Mouse (Mus musculus) adrenal gland, adult 8-10 months (tissue): Measurements from ENCODE around the gene Zmynd10. TPM values are rescaled to one million over a fixed set of nuclear protein-coding genes. Genes with fewer than 3 reads are reported as not detected.

ENCODE experiments used
- DNase-seq: peaks from one replicate; pipeline ENCODE4 v3.0.0; 2022
- total RNA-seq, 4 experiments: library from RNA; stranded (reverse); gene quantifications; 2 replicates each; pipeline ENCODE4 v1.2.4; 2022

Zmynd10 gene
- total RNA-seq: 1 to 10 TPM in 1 of 4 experiments, under 1 TPM in 2, not detected in 1; 0.41 to 1.7 (median 0.62) TPM

DNA sequence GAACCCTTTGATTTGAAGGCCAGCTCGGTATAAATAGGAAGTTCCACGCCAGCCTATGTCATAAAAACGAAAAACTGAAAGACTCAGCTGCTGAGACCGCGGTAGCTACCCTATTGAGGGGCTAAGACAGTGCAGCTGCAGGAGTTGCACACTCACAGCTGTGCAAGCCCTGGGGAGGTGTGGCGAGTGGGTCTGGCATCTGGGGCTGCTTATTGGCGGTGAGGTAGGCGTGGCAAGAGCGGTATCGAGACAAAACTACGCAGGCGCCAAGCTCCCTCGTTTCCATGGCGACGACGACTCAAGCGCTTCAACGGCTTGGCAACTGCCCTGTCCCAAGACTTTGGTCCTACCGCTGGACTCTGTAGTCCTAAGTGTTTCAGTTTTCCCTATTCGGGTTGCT, at the start of gene Zmynd10:
TSS of gene Zmynd10 (plus strand) at position 273 of the 400 bp plus-strand sequence.
- DNase-seq: peak; percentile 93

DNA sequence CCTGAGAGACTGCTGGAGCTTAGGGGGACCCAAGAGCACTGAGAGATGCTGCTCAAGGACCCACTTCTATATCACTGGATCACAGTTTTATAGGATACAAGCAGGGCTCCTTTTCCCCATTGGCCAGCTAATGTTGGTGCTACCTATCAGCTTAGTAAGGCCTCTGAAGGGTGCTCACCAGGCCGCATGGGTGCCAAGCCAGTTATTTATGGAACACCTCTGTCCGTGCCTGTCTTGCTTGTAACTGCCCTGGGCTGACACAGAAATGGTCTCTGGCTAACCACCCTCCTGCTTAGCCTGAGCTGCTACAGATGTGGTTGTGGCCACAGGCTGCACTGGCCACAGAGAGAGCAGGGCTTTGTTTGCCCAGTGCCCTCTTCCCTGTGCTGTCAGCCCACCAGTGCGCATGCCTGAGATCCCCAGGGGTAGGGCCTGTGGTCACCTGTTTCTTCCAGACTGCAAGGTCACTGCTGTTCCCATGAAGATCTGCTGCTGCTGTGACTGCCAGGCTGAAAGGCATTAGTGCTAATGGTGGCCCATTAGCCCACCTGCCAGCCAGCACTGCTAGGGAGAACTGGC, 46.3 kb upstream of the Zmynd10 start:
- no peak for DNase-seq

DNA sequence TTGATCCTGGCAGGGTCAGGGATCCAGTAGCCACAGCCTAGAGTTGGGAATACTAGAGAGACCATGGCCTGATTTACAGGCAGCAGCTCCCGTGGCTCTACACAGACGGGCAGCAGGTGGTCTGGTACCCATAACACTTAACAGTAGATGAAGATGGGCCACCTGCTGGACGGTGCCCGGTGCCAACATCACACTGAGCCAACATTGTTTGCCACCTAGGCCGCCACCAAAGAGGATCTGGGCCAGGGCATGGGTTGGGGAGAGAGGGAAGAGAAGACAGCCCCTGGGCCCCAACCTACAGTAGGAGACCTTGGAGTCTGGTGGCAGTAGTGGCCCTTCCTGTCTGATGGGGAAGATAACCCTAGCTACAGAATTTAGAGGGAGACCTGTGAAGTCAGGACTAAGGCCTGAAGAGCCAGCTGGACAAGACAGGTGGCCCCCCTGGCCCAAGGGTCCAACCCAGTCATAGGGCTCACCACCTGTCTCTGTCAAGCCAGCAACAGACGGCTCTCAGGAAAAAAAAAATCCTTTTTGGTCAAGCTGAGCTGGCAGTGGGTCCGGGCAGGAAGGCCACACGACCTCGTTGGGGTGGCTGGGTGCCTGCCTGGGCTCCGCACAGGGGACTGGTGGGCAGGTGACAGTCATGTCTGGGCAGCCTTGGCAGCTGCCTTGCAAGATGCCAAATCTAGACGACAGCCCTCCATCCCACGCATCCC, 44.8 kb upstream of the Zmynd10 start:
- no peak for DNase-seq

DNA sequence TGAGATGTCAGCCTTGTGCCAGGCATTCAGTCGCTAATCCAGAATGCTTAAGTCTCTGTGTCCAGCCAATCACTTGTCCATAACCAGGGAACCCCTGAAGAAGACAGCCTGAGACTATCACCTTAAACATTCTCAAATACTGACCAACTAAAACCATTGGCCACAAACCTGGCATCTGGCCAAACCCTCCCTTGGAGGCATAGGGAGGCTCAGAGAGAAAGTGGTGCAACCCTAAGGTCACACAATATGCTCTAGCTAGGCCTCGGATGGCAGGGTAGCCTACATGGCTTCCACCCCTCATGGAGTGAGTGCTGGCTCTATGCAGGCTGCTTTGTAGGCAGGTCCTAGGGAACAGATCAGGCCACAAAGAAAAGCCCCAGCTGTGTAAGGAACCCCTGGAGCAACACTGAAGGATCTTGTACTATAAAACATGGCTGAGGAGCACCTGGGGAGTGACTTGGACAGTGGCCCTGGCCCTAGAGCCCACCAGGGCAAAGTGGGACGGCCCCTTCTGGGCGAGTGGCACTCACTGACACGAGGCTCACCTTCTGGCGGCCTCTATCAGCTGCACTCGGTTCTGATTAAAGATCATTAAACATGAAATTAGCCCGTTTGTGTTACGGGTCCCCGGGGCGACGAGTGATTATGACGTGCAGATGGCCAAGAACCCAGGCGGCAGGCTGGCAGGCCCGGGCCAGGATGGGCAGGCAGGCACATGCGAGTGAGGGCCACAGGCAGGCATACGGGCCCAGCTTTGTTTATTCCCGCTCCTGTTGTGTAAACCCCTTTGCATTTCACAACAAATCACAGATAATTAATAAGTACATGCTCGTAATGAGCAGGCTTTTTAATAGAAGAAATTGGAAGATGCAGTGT, 42.2 kb upstream of the Zmynd10 start:
- DNase-seq: no peak

DNA sequence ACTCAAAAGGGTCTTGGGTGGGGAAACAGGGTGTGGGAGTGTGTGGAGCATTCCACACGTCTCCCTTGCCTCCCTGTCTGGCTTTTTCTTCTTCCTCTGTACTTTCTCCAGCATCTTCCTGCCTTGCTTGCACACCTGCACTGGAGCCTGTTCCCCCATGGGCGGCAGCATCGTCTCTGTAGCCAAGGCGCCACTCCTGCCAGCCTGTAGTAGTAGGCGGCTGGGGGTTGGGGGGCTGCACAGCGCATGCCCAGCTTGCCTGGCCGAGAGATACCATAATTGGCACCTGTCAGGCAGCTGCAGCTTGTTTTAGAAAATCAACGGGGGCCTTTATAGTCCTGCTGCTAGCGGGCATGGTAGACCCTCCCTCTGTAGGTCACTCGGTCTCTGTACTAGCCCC, 38.8 kb upstream of the Zmynd10 start:
- DNase-seq: no peak

DNA sequence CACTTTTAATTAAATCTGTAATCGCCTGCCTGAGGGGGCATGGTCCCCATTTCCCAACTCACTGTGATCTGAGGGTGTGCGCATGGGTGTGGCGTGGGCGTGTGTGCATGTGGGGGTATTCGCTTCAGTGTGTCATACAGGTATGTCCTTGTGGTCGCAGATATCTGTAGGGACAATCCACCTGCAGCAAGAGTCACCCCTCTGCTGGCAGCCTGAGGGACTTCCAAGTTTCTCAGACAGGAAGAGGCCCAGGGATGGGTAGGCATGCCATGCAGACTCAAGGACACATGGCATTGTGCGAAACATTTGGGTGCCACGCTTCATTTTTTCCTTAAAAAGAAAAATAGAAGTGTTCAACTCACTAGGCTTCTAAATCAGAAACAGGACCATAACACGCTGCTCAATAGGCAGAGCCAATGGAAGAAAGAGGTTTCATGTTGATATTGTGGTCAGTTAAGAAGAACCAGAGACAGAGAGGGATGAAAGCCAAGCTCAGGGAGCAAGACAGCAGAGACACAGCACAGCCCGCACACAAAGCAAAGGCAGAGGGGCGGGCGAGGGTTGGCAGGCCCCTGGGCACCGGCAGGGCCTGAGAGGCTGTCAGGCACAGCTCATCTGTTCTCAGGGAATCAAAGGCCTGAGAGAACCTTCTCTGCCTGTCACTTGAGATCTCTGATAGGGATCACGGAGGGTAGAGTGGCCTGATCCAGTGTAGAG, 36.6 kb upstream of the Zmynd10 start:
- no peak for DNase-seq

DNA sequence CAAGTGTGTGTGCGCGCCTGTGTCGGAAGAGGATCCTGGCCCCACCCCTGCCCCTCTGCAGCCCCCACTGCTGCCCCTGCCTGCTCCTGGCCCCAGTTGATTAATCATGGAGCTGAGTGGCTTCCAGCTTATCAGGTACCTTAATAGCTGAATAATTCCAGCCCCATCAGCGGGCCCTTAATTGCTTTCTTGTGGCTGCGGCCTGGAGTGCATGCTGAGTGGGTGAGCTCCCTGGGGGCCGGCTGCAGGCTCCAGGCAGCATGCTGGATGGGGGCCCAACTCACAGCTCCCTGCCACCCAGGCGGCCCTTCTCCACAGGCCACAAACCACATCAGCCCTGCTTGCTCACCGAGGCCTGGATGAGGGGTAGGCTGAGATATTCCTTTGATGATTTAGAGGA, 35.7 kb upstream of the Zmynd10 start:
- no peak for DNase-seq

DNA sequence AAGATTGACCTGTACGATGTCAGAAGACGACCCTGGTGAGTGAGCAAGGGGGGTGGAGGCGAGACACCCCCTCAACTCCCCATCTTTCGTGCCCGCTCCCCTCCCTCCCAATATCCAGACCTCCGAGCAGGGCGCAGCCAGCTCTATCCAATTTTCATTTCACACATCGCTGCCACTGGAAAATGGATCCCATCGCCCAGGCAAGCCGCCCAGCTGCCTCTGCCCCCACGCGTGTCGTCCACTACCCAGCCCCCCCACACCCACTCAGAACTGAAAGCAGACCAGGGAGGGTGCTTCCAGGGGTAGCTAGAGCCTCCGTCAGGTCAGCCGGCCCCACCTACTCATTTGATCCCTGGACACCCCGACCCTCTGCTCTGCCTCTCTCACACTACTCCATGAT, 34.8 kb upstream of the Zmynd10 start:
- DNase-seq: no peak

DNA sequence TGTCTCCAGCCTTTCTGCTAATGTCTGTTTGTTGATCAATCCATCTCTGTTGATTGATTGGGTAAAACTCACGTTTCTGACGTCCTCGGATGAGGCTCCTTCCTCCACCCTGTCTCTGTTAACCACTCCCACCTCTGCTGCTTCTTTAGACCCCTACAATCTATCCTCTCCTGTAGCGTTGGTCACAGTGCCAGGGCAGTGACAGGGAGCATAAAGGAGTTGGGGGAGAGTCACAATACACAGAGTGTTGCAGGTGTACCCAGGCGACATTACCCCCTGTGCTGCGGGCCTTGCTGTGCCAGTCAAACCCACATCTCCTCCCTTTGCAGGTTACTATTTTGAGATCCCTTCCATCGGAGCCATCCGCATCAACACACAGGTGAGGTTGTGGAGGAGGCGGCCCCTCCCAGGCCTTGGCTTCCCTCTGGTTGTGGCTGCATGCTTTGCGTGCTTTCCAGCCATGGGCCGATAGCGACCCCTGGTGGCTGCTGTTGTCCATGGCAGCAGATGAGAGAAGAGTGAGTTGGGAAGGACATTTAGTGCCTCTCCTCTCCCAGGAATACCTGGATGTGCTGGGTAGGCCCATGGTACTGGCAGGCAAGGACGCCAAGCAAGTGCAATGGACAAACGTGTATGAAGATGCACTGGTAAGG, 32.7 kb upstream of the Zmynd10 start:
- peak; percentile 54 for DNase-seq

DNA sequence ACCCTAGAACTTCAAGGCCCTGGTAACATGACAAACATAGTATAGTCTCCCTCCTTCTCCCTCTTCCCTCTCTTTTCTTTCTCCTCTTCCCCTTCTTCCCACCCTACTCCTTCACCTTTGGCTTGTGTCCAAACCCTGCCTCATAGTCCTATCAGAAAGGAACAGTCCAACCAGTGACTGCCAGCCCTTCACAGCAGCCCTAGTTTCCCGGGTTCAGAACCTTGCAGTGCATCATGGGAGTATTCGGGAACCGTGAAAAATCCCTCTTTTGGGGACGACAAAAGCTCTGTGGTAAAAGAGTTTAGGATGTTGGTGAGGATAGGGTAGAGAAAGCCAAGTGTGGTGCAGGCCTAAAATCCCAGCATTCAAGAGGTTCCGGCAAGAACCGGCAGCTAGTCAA, 26.8 kb upstream of the Zmynd10 start:
- DNase-seq: no peak

DNA sequence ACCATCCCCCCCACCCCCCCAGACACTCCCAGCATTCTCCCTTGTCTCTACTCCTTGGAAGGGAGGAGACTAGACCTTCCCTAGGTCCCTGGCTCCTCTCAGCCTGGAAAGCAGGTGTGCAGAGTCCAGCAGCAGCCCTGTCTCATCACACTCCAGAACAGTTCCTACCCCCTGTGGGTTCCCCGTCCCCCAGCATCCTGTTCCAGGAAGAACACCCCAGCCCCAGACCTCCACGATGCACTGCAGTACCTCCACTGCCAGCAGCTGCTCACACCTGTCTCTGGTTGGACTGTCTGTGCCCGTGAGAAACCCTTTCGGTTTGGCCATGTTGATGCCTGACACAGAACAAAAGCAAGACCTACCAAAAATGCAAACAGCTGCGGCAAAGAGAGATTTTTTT, 25.9 kb upstream of the Zmynd10 start:
- no peak for DNase-seq

DNA sequence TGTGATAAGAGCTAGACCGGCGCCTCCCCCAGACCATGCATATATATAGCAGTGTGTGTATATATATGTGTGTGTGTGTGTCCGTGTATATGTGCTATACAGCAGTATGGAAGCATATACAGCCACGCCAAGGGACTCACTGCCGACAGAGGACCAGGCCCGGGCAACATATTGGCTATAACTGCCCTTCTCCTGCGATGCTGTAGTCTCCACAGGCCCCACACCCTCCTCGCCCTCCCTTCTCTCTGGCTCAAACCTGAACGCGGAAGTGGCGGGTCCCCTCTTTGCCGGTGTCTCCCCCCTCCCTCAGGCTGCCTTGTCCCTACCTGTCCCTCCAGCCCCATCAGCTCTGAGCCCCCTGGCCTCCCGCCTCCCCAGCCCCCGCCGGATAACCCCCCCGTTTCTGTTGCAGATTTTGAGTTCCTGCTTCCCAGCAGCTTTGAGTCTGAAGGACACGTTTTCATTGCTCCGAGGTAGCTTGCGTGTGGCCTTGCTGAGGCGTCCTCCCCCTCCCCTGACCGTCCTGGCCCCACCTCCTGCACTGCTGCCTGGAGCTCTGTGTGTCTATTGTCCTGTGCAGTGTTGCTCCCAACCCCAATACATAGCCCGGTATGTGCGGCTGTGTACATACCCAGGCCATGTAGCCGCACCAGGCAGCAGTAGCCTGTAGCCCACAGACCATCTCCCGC, 25.2 kb upstream of the Zmynd10 start:
- DNase-seq: no peak

DNA sequence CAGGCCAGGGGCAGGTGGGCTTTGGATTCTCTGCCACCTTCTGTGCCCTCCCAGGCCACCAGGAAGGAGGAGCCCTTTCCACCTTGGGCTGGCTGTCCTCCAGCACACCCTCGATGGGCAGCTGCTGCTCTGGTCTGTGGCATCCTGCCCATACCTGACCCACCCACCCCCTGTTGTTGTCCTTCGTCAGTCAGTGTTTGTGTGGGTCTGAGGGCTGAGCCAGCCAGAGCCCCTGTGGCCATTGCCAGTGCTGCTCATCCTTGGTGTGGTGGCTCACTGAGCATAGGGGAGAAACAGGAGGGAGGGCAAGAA, 24.7 kb upstream of the Zmynd10 start:
- DNase-seq: no peak

DNA sequence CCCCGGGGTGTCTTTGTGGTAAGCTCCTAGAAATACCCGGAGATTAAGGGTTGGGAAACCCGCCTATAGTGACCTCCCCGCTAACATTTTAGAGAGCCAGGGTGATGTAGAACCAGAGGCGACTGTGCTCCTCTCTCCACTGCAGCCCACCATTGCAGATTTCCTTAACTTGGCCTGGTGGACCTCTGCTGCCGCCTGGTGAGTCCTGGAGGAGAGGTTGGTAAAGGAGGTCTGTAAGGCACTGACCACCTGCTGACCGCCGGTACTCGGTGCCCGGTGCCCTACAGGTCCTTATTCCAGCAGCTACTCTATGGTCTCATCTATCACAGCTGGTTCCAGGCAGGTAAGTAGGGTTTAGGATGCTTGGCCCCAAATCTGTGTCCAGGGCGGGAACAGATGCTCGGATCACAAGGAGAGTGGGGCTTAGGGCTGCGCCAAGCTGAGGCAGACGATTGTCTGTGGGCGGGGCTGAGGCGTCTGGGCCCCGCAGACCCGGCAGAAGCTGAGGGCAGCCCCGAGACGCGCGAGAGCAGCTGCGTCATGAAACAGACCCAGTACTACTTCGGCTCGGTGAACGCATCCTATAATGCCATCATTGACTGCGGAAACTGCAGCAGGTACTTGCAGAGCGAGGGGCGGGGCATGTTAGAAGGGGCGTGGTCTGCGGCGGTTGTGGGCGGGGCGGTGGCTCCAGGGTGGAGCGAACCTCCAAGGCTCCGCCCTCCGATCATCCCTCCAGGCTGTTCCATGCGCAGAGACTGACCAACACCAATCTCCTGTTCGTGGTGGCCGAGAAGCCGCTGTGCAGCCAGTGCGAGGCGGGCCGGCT, 20.7 kb upstream of the Zmynd10 start:
- no peak for DNase-seq

DNA sequence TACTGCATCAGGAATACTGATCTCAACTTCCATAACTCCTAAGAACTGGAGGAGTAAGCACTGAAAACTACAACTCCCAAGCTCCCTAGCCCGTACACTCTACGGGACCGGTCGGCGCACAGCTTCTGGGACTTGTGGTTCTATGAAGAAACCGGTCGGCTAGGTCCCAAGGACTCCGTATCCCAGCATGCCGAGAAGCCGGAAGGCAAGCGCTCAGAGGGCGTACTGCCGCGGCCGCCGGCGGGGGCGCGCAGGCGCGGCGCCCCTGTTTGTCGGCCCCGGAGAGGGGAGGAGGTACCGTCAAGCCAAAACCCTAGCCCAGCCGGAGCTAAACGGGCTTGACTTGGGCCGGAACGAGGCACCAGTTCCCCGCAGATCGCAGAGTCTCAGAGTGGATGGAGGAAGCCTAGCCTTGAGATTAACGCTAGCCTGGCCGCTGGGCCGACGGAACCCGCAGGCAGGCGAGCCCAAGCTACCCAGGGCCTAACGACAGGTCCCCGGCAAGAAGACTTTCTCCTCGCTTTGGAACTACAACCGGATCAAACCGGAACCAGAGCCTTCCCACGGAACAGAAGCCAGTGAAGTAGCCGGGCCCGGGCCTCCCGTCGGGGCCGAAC, 13.2 kb upstream of the Zmynd10 start, which contains the start of gene Tmem115:
TSS of gene Tmem115 (plus strand) at position 155 of the 617 bp plus-strand sequence.
- peak; percentile 95 for DNase-seq

DNA sequence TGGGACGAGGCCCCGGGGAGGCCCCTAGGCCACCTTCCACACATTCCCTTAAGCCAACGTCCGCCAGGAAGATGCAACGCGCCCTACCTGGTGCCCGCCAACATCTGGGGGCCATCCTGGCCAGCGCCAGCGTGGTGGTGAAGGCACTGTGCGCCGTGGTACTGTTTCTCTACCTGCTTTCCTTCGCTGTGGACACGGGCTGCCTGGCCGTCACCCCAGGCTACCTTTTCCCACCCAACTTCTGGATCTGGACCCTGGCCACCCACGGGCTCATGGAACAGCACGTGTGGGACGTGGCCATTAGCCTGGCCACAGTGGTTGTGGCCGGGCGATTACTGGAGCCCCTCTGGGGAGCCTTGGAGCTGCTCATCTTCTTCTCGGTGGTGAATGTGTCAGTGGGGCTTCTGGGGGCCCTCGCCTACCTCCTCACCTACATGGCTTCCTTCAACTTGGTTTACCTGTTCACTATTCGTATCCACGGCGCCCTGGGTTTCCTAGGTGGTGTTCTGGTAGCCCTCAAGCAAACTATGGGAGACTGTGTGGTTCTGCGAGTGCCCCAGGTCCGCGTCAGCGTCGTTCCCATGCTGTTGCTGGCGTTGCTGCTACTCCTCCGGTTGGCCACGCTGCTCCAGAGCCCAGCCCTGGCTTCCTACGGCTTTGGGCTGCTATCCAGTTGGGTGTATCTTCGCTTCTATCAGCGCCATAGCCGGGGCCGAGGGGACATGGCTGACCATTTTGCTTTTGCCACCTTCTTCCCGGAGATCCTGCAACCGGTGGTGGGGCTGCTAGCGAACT, 12.5 kb upstream of the Zmynd10 start:
- DNase-seq: no peak

DNA sequence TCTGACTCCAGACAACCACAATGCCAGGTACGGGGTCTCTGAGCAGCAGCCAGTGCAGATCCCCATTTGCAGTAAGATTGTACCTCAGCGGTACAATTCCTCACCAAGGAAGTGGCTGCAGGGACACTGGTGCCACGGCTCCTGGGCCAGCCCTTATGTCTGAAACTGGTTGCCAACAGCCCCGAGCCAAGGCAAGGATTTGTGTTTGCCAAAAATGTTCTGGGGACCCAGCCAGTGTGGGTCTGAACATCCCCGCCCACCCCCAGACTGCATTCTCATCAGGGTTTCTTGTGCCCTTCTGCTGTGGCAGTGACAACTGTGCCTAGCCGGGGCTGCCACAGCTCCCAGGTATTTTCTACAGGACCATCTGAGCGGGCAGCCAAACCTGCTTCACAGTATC, 8.9 kb upstream of the Zmynd10 start:
- DNase-seq: no peak

DNA sequence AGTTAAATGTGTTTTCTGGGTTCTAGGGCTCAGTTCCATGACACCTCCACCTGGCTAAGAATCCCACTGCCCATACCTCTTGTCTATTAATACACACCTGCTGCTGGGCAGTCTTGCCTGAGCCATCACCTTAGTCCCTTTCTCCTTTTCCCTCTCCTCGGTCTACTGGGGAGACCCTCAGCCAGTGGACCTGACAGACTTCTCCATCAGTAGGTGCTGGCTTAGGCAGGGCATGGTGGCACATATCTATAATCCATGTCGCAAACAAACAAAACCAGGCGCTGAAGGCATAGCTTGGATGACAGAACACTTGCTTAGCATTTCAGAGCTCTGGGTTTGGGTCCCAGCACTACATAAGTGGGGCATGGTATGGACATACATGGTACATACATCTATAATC, 8.4 kb upstream of the Zmynd10 start:
- no peak for DNase-seq

DNA sequence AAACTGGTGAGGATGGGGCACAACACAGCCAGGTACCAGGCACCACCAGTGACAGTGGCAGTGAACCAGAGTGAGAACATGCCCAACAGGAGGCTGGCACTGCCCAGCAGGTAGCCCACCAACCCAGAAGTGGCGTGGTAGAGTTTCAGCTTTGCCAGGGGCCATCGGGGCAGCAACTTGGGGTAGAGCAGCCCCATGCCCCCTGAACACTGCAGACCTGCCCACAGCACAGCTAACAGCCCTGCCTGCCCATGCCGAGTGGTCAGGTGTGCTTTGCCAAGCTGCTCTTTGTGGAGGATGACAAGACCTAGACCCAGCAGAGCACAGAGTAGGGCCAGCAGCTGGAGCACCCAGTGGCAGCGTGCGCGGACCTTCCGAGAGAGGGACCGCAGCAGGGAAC, 7.2 kb upstream of the Zmynd10 start:
- DNase-seq: no peak

DNA sequence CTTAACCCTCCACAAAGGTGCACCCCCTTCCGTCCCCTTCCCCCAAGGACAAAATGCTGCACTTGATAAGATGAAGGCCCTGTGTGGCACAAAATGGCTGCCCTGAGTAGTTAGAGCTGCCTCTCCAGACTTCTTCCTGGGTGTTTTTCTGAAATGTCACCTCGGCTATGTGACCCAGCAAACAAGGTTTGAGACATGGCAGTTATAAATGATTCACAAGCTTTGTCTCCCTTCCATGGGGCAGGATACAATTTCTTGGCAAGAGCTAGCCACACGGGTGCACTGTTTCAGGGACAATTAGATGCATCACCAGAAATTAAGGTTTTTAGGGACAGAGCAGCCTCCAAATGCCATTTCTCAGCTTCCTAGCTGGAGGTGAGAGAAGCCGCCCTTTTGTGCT, 6.7 kb upstream of the Zmynd10 start:
- DNase-seq: no peak
